Mouse (Mus musculus) megakaryocyte, adult 5-6 weeks (primary cell): ENCODE measurements around the gene Ccdc113. TPM values are rescaled to one million over a fixed set of nuclear protein-coding genes. Genes with fewer than 3 reads are reported as not detected.
A peak's percentile ranks its signal among the peaks of the same experiment; 100 is the strongest.
"Not testable (repeated sequence)": the region's sequence is repeated elsewhere in the genome, so short reads cannot be mapped to it uniquely, and the experiment has no call there.

Source experiments
- ATAC-seq: 2 replicates; pipeline ENCODE4 v1.8.0; 2016; ENCODE audit warnings: mild to moderate bottlenecking, inconsistent platforms; ENCODE audit not compliant: poor library complexity, severe bottlenecking
- total RNA-seq, 2 experiments: library from RNA; stranded (forward) in 1 of 2; stranded (reverse) in 1 of 2; fragments of 153-499, 151-499 nt in 1 of 2; fragments of 221-1000, 200-1000 nt in 1 of 2; gene quantifications; 2 replicates each; pipeline versions ENCODE4 v1.2.3 to v1.2.4; 2015 to 2017

The Ccdc113 gene
- total RNA-seq, 2 experiments from 2014 or later = not detected

DNA sequence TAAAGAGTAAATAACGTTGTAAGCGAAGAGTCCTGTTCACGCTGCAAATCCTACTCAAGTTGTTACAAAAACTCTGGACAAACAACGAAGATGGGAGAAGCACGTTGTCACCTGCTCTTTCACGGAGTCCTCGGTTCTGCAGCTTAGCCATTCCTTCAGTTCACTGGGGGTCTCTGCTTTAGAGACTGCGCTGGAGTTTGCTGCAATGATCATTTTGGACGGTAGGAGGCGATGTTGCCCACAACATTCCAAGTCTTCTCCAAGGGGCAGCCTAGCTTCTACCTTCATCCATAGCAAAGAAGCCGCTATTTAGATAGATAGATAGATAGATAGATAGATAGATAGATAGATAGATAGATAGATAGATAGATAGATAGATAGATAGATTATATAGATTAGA, 66.0 kb downstream of the Ccdc113 start:
- ATAC-seq = peak; percentile 27; the same call in 1 of the 2 replicates

- no peak for ATAC-seq
Measured at GRCm38 (mm10) chr8:95601306-95601705, 67.4 kb downstream of the Ccdc113 start.

DNA sequence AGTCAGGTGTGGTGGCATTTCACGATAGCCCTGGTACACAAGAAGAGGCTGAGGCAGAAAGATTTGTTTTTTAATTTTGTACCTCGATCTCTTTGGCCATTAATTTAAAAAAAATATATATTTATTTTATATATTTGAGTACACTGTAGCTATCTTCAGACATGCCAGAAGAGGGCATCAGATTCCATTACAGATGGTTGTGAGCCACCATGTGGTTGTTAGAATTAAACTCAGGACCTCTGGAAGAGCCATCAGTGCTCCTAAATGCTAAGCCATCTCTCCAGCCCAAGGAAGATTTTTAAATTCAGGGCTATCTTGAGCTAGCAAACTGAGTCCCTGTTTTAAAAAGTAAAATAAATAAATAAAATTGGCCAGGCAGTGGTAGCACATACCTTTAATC, 68.3 kb downstream of the Ccdc113 start:
- ATAC-seq = no peak

- not testable (repeated sequence) for ATAC-seq
Measured at GRCm38 (mm10) chr8:95606509-95606908, 72.6 kb downstream of the Ccdc113 start.

GRCm38 (mm10) chr8:95607210-95607609, 73.3 kb downstream of the Ccdc113 start:
- ATAC-seq = no peak

Other genes starting within 250 kb of the Ccdc113 start
- gene Cngb1, start 227.5 kb upstream of the Ccdc113 start, total RNA-seq (2015) = 0.96 TPM in 1 of 2 replicates, not detected in the other
- 0.20 TPM in 1 of 2 replicates, not detected in the other for gene Cngb1, start 227.5 kb upstream of the Ccdc113 start, total RNA-seq (2017)
- 0.36 TPM in 1 of 2 replicates, not detected in the other for gene Tepp, start 223.5 kb upstream of the Ccdc113 start, total RNA-seq (2015)
- gene Tepp, start 223.5 kb upstream of the Ccdc113 start, total RNA-seq (2017) = not detected in 2 replicates
- gene Zfp319, start 202.1 kb upstream of the Ccdc113 start, total RNA-seq (2015) = 5.6 and 6.7 TPM in 2 replicates
- 3.7 and 4.2 TPM in 2 replicates for gene Zfp319, start 202.1 kb upstream of the Ccdc113 start, total RNA-seq (2017)
- gene Usb1, start 201.8 kb upstream of the Ccdc113 start, total RNA-seq (2015) = 28.2 and 32.4 TPM in 2 replicates
- 29.0 and 29.5 TPM in 2 replicates for gene Usb1, start 201.8 kb upstream of the Ccdc113 start, total RNA-seq (2017)
- not detected in 2 replicates for gene Mmp15, start 181.8 kb upstream of the Ccdc113 start, total RNA-seq (2015)
- gene Mmp15, start 181.8 kb upstream of the Ccdc113 start, total RNA-seq (2017) = not detected in 2 replicates
- 45.0 and 53.8 TPM in 2 replicates for gene Cfap20, start 99.2 kb upstream of the Ccdc113 start, total RNA-seq (2015)
- gene Cfap20, start 99.2 kb upstream of the Ccdc113 start, total RNA-seq (2017) = 28.4 and 34.7 TPM in 2 replicates
- gene Csnk2a2, start 44.0 kb upstream of the Ccdc113 start, total RNA-seq (2015) = 83.3 and 88.4 TPM in 2 replicates
- gene Csnk2a2, start 44.0 kb upstream of the Ccdc113 start, total RNA-seq (2017) = 20.0 and 25.7 TPM in 2 replicates
- gene Prss54, start 42.3 kb downstream of the Ccdc113 start, total RNA-seq (2015) = not detected in 2 replicates
- gene Prss54, start 42.3 kb downstream of the Ccdc113 start, total RNA-seq (2017) = not detected in 2 replicates
- 12.2 and 16.9 TPM in 2 replicates for gene Gins3, start 99.4 kb downstream of the Ccdc113 start, total RNA-seq (2015)
- 17.2 and 17.3 TPM in 2 replicates for gene Gins3, start 99.4 kb downstream of the Ccdc113 start, total RNA-seq (2017)
- not detected in 2 replicates for gene Ndrg4, start 142.9 kb downstream of the Ccdc113 start, total RNA-seq (2015)
- gene Ndrg4, start 142.9 kb downstream of the Ccdc113 start, total RNA-seq (2017) = not detected in 2 replicates
- gene Setd6, start 181.8 kb downstream of the Ccdc113 start, total RNA-seq (2015) = 17.3 and 19.3 TPM in 2 replicates
- 18.3 and 23.5 TPM in 2 replicates for gene Setd6, start 181.8 kb downstream of the Ccdc113 start, total RNA-seq (2017)